Mouse (Mus musculus) cerebellum, postnatal 14 days (tissue): Measurements from ENCODE around the gene Tbx6.

Experiments
- DNase-seq, 2 experiments: peaks; one replicate each; pipeline ENCODE4 v3.0.0; 2021; ENCODE audit warnings: mixed read lengths in 2 of 2

The Tbx6 gene

GRCm38 (mm10) chr7:126780971-126781635 lies at the start of gene Tbx6:
TSS of gene Tbx6 (plus strand) at chr7:126781483.
- peak; percentile 60 to 71 for DNase-seq

- DNase-seq, result no peak
These were observed 45.2 kb upstream of the Tbx6 start for GRCm38 (mm10) chr7:126736122-126736521.

GRCm38 (mm10) chr7:126739551-126739950 lies 41.7 kb upstream of the Tbx6 start:
- DNase-seq, result no peak

- DNase-seq, result no peak
These were observed 41.0 kb upstream of the Tbx6 start for GRCm38 (mm10) chr7:126740132-126740735.

GRCm38 (mm10) chr7:126740977-126741376 lies 40.3 kb upstream of the Tbx6 start:
- DNase-seq, result no peak

- no peak for DNase-seq
These were observed 39.8 kb upstream of the Tbx6 start for GRCm38 (mm10) chr7:126741452-126741851.

- no peak for DNase-seq
These were observed 39.3 kb upstream of the Tbx6 start for GRCm38 (mm10) chr7:126741964-126742482.

GRCm38 (mm10) chr7:126746066-126746465 lies 35.2 kb upstream of the Tbx6 start:
- DNase-seq, result no peak

- no peak for DNase-seq
These were observed 34.5 kb upstream of the Tbx6 start for GRCm38 (mm10) chr7:126746798-126747197.

- DNase-seq, result peak in 1 of 2 experiments; percentile 0
These were observed 32.5 kb upstream of the Tbx6 start for GRCm38 (mm10) chr7:126748824-126749223.

GRCm38 (mm10) chr7:126749582-126750343 lies 31.5 kb upstream of the Tbx6 start:
- peak in 1 of 2 experiments; percentile 3 for DNase-seq

GRCm38 (mm10) chr7:126754866-126755265 lies 26.4 kb upstream of the Tbx6 start:
- DNase-seq, result peak; percentile 89 to 90

GRCm38 (mm10) chr7:126758539-126758938 lies 22.7 kb upstream of the Tbx6 start:
- DNase-seq, result no peak

GRCm38 (mm10) chr7:126759050-126759671 lies 22.1 kb upstream of the Tbx6 start, which contains the start of gene Mapk3:
TSS of gene Mapk3 (plus strand) at chr7:126759601.
- DNase-seq, result peak; percentile 92 to 93

- DNase-seq, result peak in 1 of 2 experiments; percentile 39
These were observed 21.5 kb upstream of the Tbx6 start for GRCm38 (mm10) chr7:126759672-126760390.

GRCm38 (mm10) chr7:126760391-126760802 lies 20.9 kb upstream of the Tbx6 start:
- peak; percentile 68 to 74 for DNase-seq

GRCm38 (mm10) chr7:126760956-126761355 lies 20.3 kb upstream of the Tbx6 start:
- DNase-seq, result no peak

GRCm38 (mm10) chr7:126761529-126762067 lies 19.7 kb upstream of the Tbx6 start:
- DNase-seq, result no peak

GRCm38 (mm10) chr7:126762471-126763008 lies 18.7 kb upstream of the Tbx6 start:
- peak in 1 of 2 experiments; percentile 26 for DNase-seq

- no peak for DNase-seq
These were observed 15.7 kb upstream of the Tbx6 start for GRCm38 (mm10) chr7:126765540-126765939.

GRCm38 (mm10) chr7:126766201-126766600 lies 15.1 kb upstream of the Tbx6 start, which contains the start of gene Gdpd3:
TSS of gene Gdpd3 (plus strand) at chr7:126766334.
- DNase-seq, result peak in 1 of 2 experiments; percentile 9
